Mouse (Mus musculus): ENCODE data around the gene Lrrc4.

DNA sequence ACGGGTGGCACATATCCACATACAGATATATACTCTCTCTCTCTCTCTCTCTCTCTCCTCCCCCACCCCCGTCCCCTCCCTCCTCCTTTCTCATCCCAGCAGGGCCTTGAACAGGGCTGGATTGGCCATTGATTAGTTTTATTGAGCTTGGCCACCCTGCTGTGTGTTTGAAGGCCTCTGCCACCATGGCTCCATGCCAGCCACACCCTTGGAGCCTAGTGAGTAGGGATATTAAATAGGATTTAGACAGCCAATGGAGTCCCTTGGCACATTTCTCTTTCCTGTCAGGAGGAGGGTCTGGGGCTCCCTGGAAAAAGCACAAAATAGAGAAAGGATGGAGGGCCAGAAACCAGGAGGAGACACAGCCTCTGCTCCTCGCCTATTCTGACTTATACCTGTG, 44.9 kb upstream of the Lrrc4 start:
- no peak for TF ChIP-seq CTCF (IDR thresholded peaks at IDR 0.05; ENCODE audit: borderline replicate concordance, insufficient read depth, low read depth, low read length)
- no peak for TF ChIP-seq POLR2A (IDR thresholded peaks at IDR 0.05; ENCODE audit: borderline replicate concordance, insufficient read depth, low read length)

Measured in cerebellum, adult 2 months (tissue).